Comparison of ENCODE assay signal across 9 mouse cellular contexts in the genomic region with DNA sequence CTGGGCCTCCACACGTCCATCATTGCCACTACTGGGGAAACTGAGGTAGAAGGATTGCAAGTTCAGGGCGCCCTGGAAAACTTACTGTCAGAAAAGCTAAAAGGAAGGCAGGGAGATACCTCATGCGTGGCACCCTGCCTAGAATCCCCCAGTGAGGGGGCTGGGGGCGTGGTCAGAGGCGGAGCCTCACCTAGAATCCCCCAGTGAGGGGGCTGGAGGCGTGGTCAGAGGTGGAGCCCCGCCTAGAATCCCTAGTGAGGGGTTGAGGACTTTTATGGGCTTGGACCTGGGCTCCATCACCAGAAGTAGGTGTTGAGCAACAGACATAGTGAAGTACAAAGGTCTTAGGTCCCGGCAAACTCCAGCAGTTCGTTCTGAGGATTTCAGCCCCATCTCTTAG. TPM values are rescaled to one million over a fixed set of nuclear protein-coding genes. Genes with fewer than 3 reads are reported as not detected.
DNase-seq lines count a peak whose midpoint lies in the region; ATAC-seq lines count a peak whose summit lies in the region.
"Had no signal": no experiment of that assay in that cellular context is flagged by ENCODE, and none has a peak within 500 bp of the region (broad histone marks: within the 10 kb centered on the region; RNA-seq: fewer than 3 reads in every experiment).

No protein-coding gene starts in this region.

- H3K36me3 ChIP-seq in liver, embryonic 15.5 days (replicated peaks): peaks cover under 1% of the 10 kb centered on the region; the same call in 1 of the 2 replicates
- H3K36me3 ChIP-seq: heart, embryonic 15.5 days had no signal

- H3K9me3 ChIP-seq in liver, embryonic 15.5 days (replicated peaks): no peaks in the 10 kb centered on the region
- H3K9me3 ChIP-seq: heart, embryonic 15.5 days had no signal

- H3K4me1 ChIP-seq in liver, embryonic 15.5 days (replicated peaks): peaks cover 54% of the 10 kb centered on the region

- ATAC-seq in liver, embryonic 15.5 days (ENCODE audit: insufficient read depth): no peak

- intact Hi-C loops in left cerebral cortex, postnatal 36 days (cut with DNase I): no loop called here

- H3K27me3 ChIP-seq in liver, embryonic 15.5 days: no peaks in the 10 kb centered on the region; the same call in 1 of the 2 replicates
- H3K27me3 ChIP-seq: heart, embryonic 15.5 days had no signal

- H3K27ac ChIP-seq in liver, embryonic 15.5 days (replicated peaks): peak overlapping the region; percentile 98

- H3K4me2 ChIP-seq in liver, embryonic 15.5 days: peak overlapping the region; percentile 84
- H3K4me2 ChIP-seq: heart, embryonic 15.5 days had no signal

- H3K4me3 ChIP-seq in liver, embryonic 15.5 days (replicated peaks): peak overlapping the region; percentile 1; the same call in 1 of the 2 replicates
- H3K4me3 ChIP-seq: heart, embryonic 15.5 days had no signal

- peak; percentile 32 for DNase-seq in embryo, embryonic 9.5 days (ENCODE audit: extremely low spot score)
- DNase-seq in embryo, embryonic 10.5 days (ENCODE audit: low spot score): no peak
- peak; percentile 63 for DNase-seq in urinary bladder, postnatal 14 days (ENCODE audit: low spot score)
- no peak for DNase-seq in urinary bladder, postnatal 10 days (ENCODE audit: low spot score)
- DNase-seq in left cerebral cortex, postnatal 36 days (ENCODE audit: low spot score in 2 of 2): no peak
- DNase-seq in T-cell, adult 2 months (ENCODE audit: low spot score): no peak
- no peak for DNase-seq in heart, adult 11 months

- H3K9ac ChIP-seq in liver, embryonic 15.5 days: peak overlapping the region; percentile 22; the same call in 1 of the 2 replicates

- WGBS in liver, embryonic 15.5 days (ENCODE audit: insufficient replicate concordance): 17% methylated on average over 9 of the region's 9 CpGs

RNA-seq across cellular contexts. Expression of gene Tcf3, which starts 2.8 kb away (rescaled TPM):
- 52.8 and 59.5 TPM in 2 replicates for polyA plus RNA-seq in liver, embryonic 15.5 days (2015; fragmentation: Nextera tagmentation; extraction: Ambion mirVana)
- 10 to 100 TPM; 26.0 to 28.3 TPM for total RNA-seq in left cerebral cortex, postnatal 36 days (2021)

RNA-seq across cellular contexts. Expression of gene Uqcr11, which starts 29.6 kb away (rescaled TPM):
- polyA plus RNA-seq in liver, embryonic 15.5 days (2015; fragmentation: Nextera tagmentation; extraction: Ambion mirVana): 526 and 581 TPM in 2 replicates
- 100 to 1,000 TPM; 411 to 444 TPM for total RNA-seq in left cerebral cortex, postnatal 36 days (2021)

RNA-seq across cellular contexts. Expression of gene Mbd3, which starts 36.9 kb away (rescaled TPM):
- polyA plus RNA-seq in liver, embryonic 15.5 days (2015; fragmentation: Nextera tagmentation; extraction: Ambion mirVana): 63.2 and 74.5 TPM in 2 replicates
- 100 to 1,000 TPM; 147 to 150 TPM for total RNA-seq in left cerebral cortex, postnatal 36 days (2021)

RNA-seq across cellular contexts. Expression of gene Mex3d, which starts 48.8 kb away (rescaled TPM):
- polyA plus RNA-seq in liver, embryonic 15.5 days (2015; fragmentation: Nextera tagmentation; extraction: Ambion mirVana): 0.78 and 0.92 TPM in 2 replicates
- total RNA-seq in left cerebral cortex, postnatal 36 days (2021): 10 to 100 TPM; 18.1 to 23.4 TPM

RNA-seq across cellular contexts. Expression of gene Onecut3, which starts 58.4 kb away (rescaled TPM):
- polyA plus RNA-seq in liver, embryonic 15.5 days (2015; fragmentation: Nextera tagmentation; extraction: Ambion mirVana): not detected in 2 replicates
- total RNA-seq in left cerebral cortex, postnatal 36 days (2021): not detected
- polyA plus RNA-seq: heart, embryonic 15.5 days had no signal

Comparison
In these comparisons a context has a peak if more than half of its experiments do, and no peak if none do; other contexts are left out.
1. DNase-seq: peak in embryo, embryonic 9.5 days (single experiment) and urinary bladder, postnatal 14 days (single experiment); none in embryo, embryonic 10.5 days (single experiment), urinary bladder, postnatal 10 days (single experiment), left cerebral cortex, postnatal 36 days (0 of 2), T-cell, adult 2 months (single experiment) and heart, adult 11 months (single experiment).